Mouse (Mus musculus) right cerebral cortex, adult 2 months (tissue): ENCODE measurements at regions not wholly inside any gene's neighbourhood (a gene's known extent, or its start where the extent isn't known, plus 50 kb on each side); places are given as distances from the start of the nearest gene placed in this dataset.

Experiments used
- DNase-seq, 2 experiments: peaks; one replicate each; pipeline ENCODE4 v3.0.0; 2021 to 2022; ENCODE audit warnings: low spot score in 2 of 2

DNA sequence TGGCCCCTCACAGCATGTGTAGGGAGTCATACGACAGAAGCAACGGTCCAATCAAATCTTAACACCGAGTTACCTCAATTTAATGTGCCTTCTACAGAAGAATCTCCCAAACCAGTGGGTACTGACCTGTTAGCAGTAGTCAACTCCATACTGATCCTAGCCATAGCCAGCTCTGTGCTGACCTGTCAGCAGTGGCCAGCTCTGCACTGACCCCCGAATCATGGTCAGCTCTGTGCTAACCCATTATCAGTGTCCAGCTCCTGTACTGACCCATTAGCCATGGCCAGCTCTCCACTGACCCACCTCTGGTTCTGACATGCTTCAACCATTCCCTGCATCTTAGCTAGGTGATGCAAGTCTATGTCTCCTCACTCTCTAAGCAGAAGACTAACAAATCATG is 451.3 kb upstream of the Cdh4 start:
- DNase-seq, result no peak

DNA sequence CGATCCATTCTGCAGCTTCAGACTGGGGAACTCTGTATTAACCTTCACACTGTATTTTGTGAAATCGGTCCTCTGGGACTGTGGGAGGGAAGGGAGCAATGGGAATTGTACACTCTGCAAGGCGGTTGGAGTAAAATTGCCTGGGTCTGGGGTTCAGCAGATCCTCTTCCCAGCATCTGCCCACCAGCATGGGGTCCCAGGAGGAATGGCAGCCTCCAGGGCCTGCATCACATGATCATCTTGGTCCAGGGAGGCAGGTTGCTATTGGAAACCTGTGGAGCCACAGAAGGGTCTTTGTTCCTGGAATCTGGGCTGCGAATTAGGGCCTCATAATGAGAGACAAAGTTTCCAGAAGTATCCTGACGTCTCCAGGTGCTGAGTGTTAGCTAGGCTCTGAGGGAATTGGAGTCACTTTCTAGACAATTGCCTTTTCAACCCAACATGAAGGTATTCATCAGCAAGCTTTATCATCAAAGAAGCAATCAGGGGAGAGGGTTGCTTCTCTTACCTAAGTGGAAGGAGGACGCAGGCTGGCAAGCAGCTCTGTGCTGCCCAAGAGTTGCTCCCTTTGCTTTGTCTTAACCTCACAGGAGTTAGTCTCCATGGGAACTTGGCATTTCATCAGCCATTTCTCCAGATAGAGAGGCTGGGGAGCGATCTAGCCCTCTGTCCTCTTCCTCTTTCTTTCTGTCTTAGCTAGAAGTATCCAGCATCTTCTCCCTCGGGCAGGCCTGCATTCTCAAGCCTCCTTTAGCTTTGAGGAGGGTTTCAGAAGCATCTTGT is 449.7 kb upstream of the Cdh4 start:
- DNase-seq, result no peak

DNA sequence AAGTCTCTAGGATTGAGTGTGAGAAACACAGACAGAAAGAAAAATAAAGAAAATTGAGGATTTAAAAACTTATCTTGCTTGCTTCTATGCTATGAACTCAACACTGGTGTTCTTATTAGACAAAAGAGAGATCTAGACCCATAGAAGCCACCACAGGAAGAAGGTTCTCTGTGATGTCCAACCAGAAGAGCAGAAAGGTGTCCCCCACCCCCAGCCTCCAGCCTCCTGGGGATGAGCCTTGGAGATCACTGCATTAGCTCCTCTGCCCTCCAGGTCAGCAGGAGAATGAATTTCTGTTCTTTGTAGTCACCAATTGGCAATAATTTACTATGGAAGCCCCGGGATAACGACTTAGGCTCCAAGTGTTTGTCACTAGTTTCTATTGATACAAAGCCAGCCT is 444.3 kb upstream of the Cdh4 start:
- DNase-seq, result no peak

DNA sequence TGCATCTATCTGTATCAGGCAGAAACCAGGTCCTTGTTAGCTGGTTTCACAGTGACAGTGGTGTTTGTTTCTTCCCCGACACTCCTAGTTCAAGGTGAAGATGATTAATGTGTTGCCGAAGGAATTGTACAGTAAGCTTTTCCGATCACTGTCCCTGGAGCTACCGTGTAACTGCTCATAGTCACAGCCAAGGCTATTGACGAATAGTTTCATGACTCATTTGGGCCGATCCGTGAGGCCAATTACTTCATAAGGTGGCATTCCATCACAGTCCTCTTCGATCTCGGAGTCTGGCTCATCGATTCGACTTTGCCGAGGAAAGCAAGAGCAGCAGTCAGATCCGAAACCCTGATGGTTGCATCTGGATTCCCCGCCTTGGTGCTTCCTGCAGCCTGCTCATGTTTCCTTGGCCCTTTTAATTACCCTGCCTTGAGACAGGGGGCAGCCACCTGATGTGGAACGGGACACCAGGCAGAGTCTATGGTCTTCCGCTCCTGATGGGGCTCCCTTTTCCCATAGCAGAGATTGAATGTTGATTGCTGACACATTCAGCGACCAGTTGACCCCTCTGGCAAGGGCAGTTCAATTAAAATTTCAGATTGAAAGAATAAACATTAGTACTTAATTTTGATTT is 441.7 kb upstream of the Cdh4 start:
- no peak for DNase-seq

DNA sequence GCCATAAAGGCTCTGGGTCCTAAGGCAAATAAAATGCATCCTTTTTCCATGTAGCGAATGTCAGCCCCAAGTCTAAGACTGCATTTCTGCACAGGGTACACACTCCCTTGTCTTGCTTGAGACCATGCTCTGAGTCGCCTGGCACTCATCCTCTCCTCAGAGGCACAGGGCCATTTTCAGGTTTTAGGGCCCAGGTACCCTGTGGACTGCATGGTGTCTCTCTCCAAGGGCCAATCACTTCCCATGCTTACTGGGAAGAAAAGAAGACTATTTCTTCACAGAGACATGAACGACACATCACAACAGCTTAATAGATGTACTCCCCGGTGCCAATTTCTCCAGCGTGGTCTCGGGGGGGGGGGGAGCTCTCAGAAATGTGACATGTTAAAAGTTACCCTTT is 434.5 kb upstream of the Cdh4 start:
- no peak for DNase-seq

DNA sequence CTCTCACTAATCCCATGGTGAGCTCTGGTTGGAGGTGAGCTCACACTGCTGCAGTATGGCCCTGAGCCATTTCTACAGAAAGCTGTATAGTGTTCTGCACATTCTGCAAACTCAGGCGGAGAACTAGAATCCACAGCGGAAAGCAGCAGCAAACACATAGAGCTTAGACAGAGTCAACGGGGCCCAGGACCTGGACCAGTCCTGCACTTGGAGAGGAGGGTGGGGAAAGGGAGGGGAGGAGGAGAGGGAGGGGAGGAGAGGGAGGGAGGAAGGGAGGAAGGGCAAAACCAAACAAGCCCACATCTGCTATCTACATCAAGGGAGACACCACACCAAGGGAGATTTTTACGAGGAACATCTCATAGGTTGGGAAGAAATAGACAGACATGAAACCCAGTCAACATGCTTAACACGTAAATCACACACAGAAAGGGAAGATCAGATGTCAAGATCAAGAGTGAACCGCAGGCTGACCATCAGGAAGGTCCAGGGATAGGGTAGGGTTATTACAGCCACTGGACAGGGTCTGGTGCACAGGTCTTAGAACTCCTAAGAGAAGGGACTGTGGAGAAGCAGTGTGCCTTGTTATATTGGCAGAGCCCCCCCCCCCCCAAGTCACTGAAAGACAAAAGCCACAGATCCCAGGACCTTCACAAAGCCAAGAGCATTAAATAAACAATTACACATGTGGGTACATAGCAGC is 428.2 kb upstream of the Cdh4 start:
- DNase-seq, result no peak

DNA sequence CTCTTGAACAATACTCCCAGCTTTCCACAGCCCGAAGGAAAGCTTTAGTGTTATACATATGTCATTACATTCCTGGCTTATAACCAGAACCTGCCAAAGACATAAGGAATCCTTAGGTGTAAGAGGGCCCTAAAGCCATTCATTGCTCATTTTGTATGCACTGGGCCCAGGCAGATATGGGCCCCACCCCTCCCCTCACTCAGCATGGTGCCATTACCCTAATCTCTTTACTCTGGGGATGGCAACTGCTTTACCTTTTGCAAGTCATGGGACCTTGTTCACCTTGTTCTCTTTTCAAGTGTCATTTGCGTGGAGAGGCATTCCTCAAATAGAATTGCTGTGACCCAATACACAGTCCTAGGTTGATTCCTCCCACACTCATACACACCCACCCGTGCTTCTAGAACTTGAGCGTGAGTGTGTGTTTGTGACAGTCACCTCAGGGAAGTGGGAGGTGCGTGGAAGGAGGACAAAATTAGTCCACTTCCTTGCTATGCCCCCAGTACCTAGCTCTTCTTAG is 419.5 kb upstream of the Cdh4 start:
- peak in 1 of 2 experiments; percentile 19 for DNase-seq

DNA sequence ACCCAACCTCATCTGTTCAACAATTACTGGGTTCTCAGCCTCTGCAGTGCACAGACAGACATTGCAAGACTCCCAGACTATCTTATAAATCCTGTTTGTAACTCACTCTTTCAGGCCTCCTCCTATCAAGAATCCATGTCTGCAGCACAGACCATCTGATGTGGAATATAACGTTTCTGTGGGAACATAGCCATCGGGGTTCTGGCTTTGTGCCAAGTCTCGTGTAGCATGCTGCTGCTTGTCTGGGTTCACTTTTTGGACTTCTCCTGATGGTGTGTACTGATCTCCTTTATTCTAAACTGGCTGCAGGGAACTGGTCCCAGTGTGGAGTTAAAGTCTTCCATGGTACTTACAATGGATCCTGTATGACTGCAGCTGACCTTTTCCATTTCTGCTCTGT is 418.0 kb upstream of the Cdh4 start:
- DNase-seq, result no peak

DNA sequence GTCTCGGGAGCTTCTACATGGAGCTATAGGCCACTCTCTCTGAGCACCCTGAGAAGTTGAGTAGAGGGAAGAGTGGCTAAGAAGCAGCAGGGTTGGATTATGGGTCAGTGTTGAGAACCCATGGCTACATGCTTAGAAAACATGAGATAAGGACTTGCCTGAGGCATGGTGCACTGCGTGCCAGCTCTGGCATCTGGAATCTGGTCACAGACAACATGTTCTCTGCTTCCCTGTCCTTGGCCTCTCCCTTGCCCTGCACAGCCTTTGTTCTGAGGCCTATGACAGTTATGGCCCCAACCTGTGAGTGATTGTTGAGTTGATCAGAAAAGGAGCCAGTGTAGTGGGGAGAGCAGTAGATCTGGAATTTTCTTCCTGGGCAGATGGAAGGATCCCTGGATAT is 409.1 kb upstream of the Cdh4 start:
- DNase-seq, result no peak

DNA sequence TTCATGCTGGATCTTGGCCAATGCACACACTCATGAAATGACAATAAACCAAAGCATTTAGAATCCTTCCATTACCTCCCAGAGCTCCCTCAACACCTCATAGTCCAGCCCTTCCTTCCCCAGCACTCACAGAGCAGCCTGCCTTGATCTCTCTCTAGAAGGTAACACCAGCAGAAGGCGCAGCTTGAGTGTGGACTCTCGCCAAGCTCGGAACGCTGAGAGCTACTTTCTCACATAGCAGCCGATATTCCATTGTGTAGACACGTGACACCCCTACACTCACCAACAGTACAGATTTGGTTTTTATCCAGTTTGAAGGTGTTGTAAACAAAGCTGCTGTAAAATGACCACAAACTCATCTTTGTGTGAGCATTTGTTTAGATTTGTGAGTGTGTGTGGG is 406.8 kb upstream of the Cdh4 start:
- peak in 1 of 2 experiments; percentile 37 for DNase-seq

DNA sequence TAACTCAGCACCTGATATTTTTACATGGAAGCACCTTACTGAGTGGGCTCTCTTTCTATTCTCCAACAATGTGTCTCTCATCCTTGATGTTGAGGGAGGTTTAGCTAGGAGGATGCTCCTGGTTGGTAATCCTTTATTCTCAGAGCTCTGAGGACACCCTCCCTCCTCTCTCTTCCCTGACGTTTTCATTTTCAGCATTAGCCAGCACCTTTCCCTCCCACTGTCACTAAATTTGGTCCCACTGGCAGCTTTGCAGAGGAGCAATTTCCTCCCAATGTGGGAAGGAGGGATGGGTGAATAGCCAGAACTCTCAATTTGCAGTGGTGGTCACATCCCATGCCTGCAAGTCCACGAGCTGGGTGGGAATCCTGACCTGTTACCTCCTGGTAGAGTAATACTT is 402.5 kb upstream of the Cdh4 start:
- peak in 1 of 2 experiments; percentile 25 for DNase-seq

DNA sequence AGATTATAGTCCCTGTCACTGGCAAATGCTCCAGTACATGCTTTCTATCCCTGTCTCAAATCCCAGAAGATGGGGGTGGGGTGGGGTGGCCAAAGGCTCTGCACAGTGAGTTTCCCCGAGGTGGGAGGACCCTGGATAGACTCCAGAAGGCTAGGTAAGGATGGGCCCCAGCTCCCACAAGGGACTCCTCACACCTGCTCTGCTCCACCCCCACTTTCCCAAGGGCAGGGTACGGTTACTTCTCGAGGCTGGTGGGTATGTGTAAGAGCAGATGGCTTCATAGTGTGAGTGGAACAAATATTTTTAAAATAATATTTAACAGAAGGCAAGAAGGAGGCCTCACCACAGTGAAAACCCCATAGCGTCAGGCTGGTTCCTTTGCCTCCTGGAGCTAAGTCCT is 398.6 kb upstream of the Cdh4 start:
- peak; percentile 45 to 46 for DNase-seq

DNA sequence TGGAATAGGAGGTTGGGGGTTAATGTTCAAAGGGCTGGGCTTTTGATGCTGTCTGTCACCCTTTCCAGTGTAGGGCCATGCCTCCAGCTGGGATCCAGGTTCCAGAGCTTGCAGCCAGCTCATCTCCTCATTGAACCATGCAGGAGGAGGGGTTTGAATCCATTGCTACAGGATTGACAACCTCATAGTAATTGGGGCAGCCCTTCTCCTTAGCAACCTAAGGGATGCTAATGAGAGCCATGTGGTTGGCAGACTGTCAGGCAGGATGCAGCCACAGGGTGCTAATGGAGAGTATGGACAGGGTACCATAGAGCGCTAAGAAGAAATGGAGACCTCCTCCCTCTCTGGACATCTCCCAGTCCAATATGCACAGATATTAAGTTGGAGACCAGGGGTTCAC is 396.9 kb upstream of the Cdh4 start:
- no peak for DNase-seq

DNA sequence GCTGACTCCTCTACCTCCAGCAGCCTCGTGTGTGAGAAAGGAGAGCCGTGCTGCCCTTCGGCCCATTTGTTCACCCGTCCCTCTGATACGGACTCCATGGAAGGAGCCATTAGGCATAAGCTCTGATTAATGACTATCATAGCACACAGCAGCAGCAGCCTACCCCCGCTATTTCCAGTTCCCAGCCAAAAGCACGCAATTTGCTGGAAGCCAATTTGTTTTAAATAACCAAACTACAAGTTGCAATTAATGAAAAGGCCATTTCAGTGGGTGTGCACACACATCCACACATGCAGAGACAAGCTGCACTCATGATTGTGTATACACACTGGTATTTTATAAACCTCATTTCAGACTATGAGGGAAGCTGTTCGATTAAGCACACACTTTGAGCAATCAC is 387.8 kb upstream of the Cdh4 start:
- no peak for DNase-seq

DNA sequence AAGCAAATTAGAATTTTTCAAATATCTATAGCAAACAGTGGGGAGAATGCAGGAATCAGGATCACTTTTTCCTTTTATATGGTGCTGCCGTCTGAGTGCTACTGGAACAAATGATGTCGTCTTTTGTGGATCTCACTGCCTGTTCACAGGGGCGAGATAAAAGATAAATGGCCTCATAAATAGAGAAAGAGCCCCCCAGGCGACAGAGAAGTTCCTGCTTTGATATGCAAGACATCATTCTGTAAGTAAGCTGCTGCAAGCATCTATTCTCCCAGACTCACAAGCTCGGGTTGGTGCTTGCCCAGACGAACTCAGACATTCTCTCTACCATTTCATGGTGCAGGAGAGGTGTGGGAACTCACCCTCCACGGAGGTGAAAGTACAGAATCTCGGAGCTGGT is 377.6 kb upstream of the Cdh4 start:
- DNase-seq, result no peak

DNA sequence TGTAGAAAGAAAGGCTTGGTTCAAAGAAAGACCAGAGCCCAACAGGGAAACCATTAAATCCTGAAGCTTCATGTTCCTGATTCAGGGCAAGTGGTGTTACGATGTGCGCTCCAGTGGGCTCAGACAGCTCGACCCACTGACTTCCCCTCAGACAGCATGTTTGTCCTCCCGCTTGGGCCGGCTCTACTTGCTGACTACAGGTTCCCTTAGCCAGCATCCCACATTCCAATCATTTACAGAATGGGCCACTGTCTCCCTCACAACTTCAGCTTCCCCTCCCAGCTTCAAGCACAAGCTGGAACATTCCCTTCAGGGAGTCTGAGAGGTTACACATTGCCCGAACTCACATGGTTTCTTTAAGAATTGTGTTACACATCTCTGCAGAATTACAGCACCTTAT is 372.7 kb upstream of the Cdh4 start:
- no peak for DNase-seq

DNA sequence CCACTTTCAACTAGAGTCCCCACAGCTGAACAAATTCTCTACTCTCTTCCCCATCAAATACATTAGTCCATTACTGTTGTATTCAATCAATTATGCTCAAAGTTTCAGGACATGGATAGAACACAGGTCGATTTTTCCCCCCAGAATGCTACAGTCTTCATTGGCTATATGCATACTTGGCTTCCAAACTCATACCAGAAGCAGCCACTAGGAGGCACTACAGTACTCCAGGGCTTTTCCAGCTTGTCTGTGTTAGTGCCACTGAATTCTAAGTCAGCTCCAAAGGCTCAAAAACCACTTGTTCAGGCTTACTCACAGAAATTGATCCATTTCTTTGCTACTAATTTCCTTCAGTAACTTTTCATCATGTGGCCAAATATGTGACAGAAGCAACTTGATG is 371.9 kb upstream of the Cdh4 start:
- peak; percentile 28 for DNase-seq

DNA sequence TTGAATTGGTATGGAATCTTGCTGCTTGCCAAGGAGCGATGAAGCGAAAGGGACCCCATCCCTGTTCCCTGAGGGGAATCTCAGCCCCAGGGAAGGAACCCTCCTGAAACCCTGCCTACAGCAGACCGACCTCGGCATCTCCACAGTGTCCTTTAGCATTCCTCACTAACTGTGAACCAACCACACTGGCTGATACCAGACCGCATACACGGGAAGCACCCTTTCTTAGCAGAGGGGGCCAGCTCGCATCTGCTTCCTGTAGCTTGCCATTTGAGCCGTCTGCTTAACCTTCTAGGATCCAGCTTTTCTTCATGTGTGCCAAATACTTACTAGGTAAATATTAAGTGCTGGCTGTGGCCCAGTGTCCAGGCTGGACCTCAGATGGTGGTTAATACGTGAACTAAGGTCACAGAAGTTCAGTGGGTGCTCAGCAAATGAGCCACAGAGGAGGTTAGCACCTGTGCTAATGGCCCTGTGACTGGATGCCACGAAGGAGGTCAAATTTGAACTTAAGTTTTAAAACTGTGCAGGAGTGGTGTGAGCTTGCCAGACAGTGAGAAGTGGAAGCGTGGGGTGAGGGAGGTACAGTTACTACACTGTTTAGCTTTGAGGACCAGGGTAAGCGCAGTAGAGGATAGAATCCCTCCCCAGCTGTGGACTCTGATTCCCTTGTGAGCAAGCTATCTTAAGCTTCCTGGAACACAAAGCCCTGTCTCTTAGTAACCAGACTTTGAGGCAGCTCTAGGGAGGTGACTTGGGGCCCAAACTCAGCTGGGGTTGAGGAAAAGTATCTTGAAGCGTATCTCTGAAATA is 361.6 kb upstream of the Cdh4 start:
- no peak for DNase-seq

DNA sequence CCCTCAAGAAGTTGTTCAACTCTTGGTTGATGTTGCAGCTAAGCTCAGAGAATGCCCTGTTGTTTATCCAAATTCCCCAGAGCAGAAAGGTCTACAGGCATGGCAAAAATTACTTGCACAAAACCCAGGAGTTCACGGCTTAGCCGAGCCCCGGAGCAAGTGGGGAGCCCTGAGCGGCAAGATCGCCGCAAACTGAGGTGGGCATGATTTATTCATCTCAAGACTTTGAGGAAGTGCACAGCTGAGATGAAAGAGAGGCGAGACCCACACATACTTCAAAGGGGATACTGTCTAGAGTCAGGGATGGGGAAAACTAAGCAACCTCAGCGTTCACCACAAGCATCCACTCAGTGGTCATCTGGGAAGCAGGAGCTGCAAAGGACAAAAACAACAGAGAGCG is 355.3 kb upstream of the Cdh4 start:
- DNase-seq, result no peak

DNA sequence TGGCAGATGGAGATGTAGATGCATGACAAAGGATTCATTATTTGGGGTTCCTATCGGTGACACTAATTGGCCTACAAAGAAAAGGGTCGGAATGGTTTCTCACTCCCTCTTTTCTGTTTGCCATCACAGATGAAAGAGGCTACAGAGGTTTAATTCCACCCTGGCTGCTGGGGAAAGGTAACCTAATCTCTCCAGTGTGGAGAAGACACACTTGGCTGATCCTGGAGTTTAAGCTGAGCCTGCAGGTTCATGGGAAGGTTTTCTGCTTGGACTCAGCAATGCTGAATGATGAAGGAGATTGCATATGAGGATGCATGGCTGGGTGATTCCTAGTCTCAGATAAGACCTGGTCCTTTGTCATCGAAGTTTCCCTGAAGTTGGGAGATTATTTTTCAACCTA is 350.8 kb upstream of the Cdh4 start:
- DNase-seq, result no peak

DNA sequence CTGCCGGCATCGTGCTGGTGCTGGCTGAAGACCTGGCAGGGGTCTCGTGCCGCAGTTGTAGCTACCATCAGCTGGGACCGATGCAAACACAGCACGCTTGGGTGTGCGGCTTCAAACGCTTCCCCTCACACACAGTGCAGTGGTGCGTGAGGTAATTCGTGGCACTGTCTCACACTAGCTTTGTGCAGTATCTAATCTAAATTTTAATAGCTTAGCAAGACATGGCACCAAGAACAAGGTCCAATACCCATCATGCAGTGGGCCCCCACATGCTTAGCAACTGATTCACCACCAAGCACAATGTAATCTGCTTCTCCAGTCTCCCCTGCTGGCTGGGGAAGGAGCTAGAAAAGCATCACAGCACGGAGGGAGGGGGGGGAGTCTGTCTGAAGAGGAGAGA is 348.2 kb upstream of the Cdh4 start:
- peak in 1 of 2 experiments; percentile 11 for DNase-seq

DNA sequence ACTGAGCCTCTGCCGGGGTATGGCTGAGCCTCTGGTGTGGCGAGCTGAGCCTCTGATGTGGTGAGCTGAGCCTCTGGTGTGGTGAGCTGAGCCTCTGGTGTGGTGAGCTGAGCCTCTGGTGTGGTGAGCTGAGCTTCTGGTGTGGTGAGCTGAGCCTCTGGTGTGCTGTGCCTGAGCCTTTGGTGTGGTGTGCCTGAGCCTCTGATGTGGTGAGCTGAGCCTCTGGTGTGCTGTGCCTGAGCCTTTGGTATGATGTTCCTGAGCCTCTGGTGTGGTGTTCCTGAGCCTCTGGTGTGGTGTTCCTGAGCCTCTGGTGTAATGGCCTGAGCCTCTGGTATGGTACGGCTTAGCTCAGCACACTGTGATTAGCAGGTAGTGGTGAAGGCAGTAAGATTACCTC is 346.2 kb upstream of the Cdh4 start:
- no peak for DNase-seq
